Mouse (Mus musculus): Measurements from ENCODE around the gene Fgf5.

Gene Fgf5

DNA sequence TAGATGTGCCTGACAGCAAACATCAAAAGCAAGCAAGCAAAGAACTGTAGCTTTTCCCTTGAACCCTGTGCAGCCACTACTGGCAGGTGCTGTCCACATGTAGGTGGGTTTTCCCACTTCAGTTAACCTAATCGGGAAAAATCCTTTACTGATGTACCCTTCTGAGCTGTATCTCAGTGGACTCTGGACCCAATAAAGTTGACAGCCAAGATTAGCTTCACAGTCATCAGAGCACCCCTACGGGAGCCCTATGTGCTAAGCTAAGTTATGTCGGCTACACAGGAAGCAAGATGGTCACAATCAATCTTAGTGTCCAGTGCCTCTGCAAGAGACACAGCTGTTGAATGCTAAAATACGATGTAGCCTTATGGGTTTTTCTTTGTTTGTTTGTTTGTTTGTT is 46.1 kb downstream of the Fgf5 start:
- no peak for DNase-seq (ENCODE audit: extremely low spot score, low spot score)

DNA sequence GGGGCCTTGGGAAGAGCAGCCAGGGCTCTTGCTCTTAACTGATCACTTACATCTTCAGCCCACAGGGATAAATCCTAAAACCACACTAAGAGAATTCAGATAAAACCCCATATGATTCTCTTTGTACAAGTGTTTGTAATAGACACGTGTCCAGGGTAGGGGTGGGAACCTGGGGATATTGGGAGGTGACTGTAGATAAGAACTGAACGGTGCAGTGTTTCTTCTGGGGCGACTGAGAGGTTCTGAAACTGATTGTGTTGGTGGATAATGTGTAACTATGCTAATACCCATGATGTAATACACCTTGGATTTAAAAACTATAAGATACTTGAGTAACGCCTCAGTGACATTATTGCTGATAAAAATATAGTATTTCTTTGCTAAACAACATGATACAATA is 51.7 kb downstream of the Fgf5 start:
- DNase-seq (ENCODE audit: extremely low spot score, low spot score): no peak

DNA sequence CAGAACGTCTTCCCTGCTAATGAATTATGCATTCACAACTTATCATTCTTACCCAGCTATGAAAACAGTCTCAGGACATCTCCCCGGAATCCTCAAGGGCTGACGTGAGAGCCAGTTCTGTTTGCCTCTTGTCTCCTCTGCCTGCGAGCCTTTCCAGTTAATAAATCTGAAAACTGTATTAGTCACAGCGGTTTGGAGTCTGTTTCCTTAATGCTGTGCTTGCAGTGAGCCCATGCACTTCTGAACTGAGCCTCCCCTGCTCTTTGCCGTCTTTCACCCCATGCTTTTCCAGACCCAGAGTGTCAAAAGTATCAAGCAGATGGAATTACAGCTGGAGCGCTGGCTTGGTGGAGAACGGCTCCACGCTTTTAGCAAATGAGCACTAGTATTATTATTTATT is 52.5 kb downstream of the Fgf5 start:
- no peak for DNase-seq (ENCODE audit: extremely low spot score, low spot score)

DNA sequence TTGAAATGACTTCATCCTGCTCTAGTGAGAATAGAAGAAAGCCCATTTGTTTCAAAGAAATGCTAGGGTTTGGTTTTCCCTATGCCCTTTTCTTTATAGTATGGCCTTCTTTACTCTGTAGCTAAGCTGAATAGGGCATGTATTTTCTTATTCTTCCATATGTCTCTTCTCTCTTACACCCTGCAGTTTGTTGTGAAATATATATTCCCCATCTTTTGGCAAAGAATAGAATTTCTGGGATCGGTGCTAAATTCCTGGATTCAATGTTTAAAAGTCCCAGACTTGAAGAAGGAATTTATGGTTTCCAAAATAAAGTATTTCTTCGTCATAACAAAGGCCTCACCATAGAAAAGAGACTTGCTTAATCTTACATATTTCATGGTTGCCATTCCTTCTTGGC is 72.6 kb downstream of the Fgf5 start:
- no peak for DNase-seq (ENCODE audit: extremely low spot score, low spot score)
